16 mouse cellular contexts compared by ENCODE assay signal in genomic region chr2:74678891-74679595, GRCm38 (mm10). TPM values are rescaled to one million over a fixed set of nuclear protein-coding genes. Genes with fewer than 3 reads are reported as not detected.
A peak's percentile ranks its signal among the peaks of the same experiment; 100 is the strongest.
DNase-seq lines count a peak whose midpoint lies in the region; ATAC-seq and TF ChIP-seq lines count a peak whose summit lies in the region.
"Had no signal": no experiment of that assay in that cellular context is flagged by ENCODE, and none has a peak within 500 bp of the region (broad histone marks: within the 10 kb centered on the region; RNA-seq: fewer than 3 reads in every experiment).

TSS of gene Hoxd11 (plus strand) at chr2:74679557.

- ATAC-seq in heart, postnatal 0 days (ENCODE audit: insufficient read depth, low read depth) = no peak
- ATAC-seq in limb, embryonic 11.5 days (ENCODE audit: insufficient number of reproducible peaks, low FRiP score, low TSS enrichment, low read depth) = no peak
- ATAC-seq: inflammation-experienced regulatory T-cells, adult 6 months had no signal

- peaks cover 9% of the 10 kb centered on the region; the same call in 1 of the 2 replicates for H3K4me1 ChIP-seq in heart, postnatal 0 days (ENCODE audit: control insufficient read depth, insufficient read depth)
- peaks cover 23% of the 10 kb centered on the region for H3K4me1 ChIP-seq in limb, embryonic 11.5 days (ENCODE audit: control insufficient read depth, insufficient read depth, low read length)

- TF ChIP-seq EP300 in heart, postnatal 0 days (IDR thresholded peaks at IDR 0.05; ENCODE audit: low read depth) = no peak

- DNase-seq in heart, postnatal 0 days (ENCODE audit: low spot score) = no peak
- no peak for DNase-seq in heart, postnatal 10 days
- DNase-seq in urinary bladder, postnatal 14 days (ENCODE audit: low spot score) = peak; percentile 18
- no peak for DNase-seq in urinary bladder, postnatal 36 days (ENCODE audit: low spot score in 2 of 2)
- DNase-seq in limb, embryonic 11.5 days (ENCODE audit: low spot score) = peak; percentile 63
- DNase-seq in frontal cortex, adult 2 months (ENCODE audit: extremely low spot score in 1 of 2, low spot score in 1 of 2) = no peak
- no peak for DNase-seq in urinary bladder, postnatal 25 days (ENCODE audit: low spot score)
- DNase-seq: adrenal gland, postnatal 36 days; cerebellum, adult 11 months; lung, postnatal 14 days had no signal

- no peak within 1 kb of the TSS for H3K9ac ChIP-seq in heart, postnatal 0 days (replicated peaks; ENCODE audit: low read depth, low read length)
- H3K9ac ChIP-seq in limb, embryonic 11.5 days (ENCODE audit: low read length) = peak within 1 kb of the TSS; percentile 97

- H3K27me3 ChIP-seq in heart, postnatal 0 days (ENCODE audit: control insufficient read depth, insufficient read depth, low read length) = peaks cover 100% of the 10 kb centered on the region
- H3K27me3 ChIP-seq in limb, embryonic 11.5 days (ENCODE audit: control insufficient read depth, insufficient read depth, low read length) = peaks cover 26% of the 10 kb centered on the region

- no peak for TF ChIP-seq CTCF in heart, postnatal 0 days (IDR thresholded peaks at IDR 0.05; ENCODE audit: low read depth)

- H3K9me3 ChIP-seq in heart, postnatal 0 days (replicated peaks; ENCODE audit: control insufficient read depth, low read length) = no peaks in the 10 kb centered on the region
- no peaks in the 10 kb centered on the region for H3K9me3 ChIP-seq in limb, embryonic 11.5 days (ENCODE audit: control insufficient read depth, low read length)

- 2% methylated on average over 15 of the region's 15 CpGs for WGBS in heart, postnatal 0 days
- 1% methylated on average over 15 of the region's 15 CpGs for WGBS in limb, embryonic 11.5 days

- peak within 1 kb of the TSS; percentile 12; the same call in 1 of the 2 replicates for H3K4me3 ChIP-seq in heart, postnatal 0 days (ENCODE audit: low read depth, low read length)
- peak within 1 kb of the TSS; percentile 77 for H3K4me3 ChIP-seq in limb, embryonic 11.5 days (ENCODE audit: low read depth, low read length)

- intact Hi-C loops in heart, postnatal 10 days (cut with DNase I) = no loop called here

- no peaks in the 10 kb centered on the region for H3K36me3 ChIP-seq in heart, postnatal 0 days (replicated peaks; ENCODE audit: control insufficient read depth, insufficient read depth, low read length)
- H3K36me3 ChIP-seq in limb, embryonic 11.5 days (ENCODE audit: control insufficient read depth, insufficient read depth, low read length) = no peaks in the 10 kb centered on the region

- no peak within 1 kb of the TSS for H3K4me2 ChIP-seq in heart, postnatal 0 days (ENCODE audit: low read depth, low read length)
- peak within 1 kb of the TSS; percentile 47 for H3K4me2 ChIP-seq in limb, embryonic 11.5 days (ENCODE audit: low read depth, severe bottlenecking)

- no peak within 1 kb of the TSS for H3K27ac ChIP-seq in heart, postnatal 0 days (ENCODE audit: low read depth)
- H3K27ac ChIP-seq in limb, embryonic 11.5 days (replicated peaks; ENCODE audit: low read depth, low read length) = peak within 1 kb of the TSS; percentile 95

RNA-seq across cellular contexts. Expression of gene Hoxd11, which starts in this region (rescaled TPM):
- 0.11 TPM in 1 of 2 replicates, not detected in the other for total RNA-seq in heart, postnatal 0 days (2014; rRNA removed; ENCODE audit: low replicate concordance)
- not detected in 2 replicates for polyA plus RNA-seq in heart, postnatal 0 days (2015; fragmentation: Nextera tagmentation; extraction: Ambion mirVana)
- not detected for total RNA-seq in heart, postnatal 10 days (2021)
- 59.6 and 64.4 TPM in 2 replicates for polyA plus RNA-seq in limb, embryonic 11.5 days (2014; fragmentation: Nextera tagmentation; extraction: Ambion mirVana)
- polyA plus RNA-seq in frontal cortex, adult 2 months (2012; rRNA removed) = not detected in 2 replicates
- total RNA-seq: adrenal gland, postnatal 36 days; left cerebral cortex, postnatal 14 days; midbrain, postnatal 0 days had no signal
- polyA plus RNA-seq: embryonic facial prominence, embryonic 11.5 days; heart, embryonic 16.5 days; midbrain, postnatal 0 days; spleen, adult 2 months had no signal

Comparison
In these comparisons a context has a peak if more than half of its experiments do, and no peak if none do; other contexts are left out.
1. RNA of gene Hoxd11 (polyA plus RNA-seq): 59.6 to 64.4 TPM in limb, embryonic 11.5 days; not detected in heart, postnatal 0 days and not detected in frontal cortex, adult 2 months; every median in the first group is over 10 times any median in the second.
2. DNase-seq: peak in urinary bladder, postnatal 14 days (single experiment) and limb, embryonic 11.5 days (single experiment); none in heart, postnatal 0 days (single experiment), heart, postnatal 10 days (0 of 2), urinary bladder, postnatal 36 days (0 of 2), frontal cortex, adult 2 months (0 of 2) and urinary bladder, postnatal 25 days (single experiment).